Mouse (Mus musculus) adrenal gland, postnatal 36 days (tissue): Measurements from ENCODE around the gene Ptafr. TPM values are rescaled to one million over a fixed set of nuclear protein-coding genes. Genes with fewer than 3 reads are reported as not detected.

Experiments
- DNase-seq, 2 experiments: peaks; one replicate each; pipeline ENCODE4 v3.0.0; 2021; ENCODE audit warnings: mixed read lengths in 1 of 2
- long read RNA-seq, 2 experiments: library from polyadenylated mRNA; stranded (forward); transcript quantifications; one replicate each; pipeline ENCODE4 v2.0.0; 2021; ENCODE audit warnings: borderline sequencing depth in 2 of 2
- total RNA-seq, 2 experiments: library from RNA; stranded (reverse); gene quantifications; 2 replicates each; pipeline ENCODE4 v1.2.3; 2021

The Ptafr gene
- total RNA-seq: 1 to 10 TPM; 1.6 to 2.1 TPM
- long read RNA-seq, experiment 1: 0 reads
- long read RNA-seq, experiment 2, partial matches to known transcripts: 0 of 1 reads
- long read RNA-seq, experiment 2, other reads (novel, unspliced or antisense): 0 of 1 reads

- DNase-seq: peak; percentile 16 to 43
Measured at GRCm38 (mm10) chr4:132563965-132564364, at the start of gene Ptafr. Ptafr (plus strand) TSS chr4:132564067.

DNA sequence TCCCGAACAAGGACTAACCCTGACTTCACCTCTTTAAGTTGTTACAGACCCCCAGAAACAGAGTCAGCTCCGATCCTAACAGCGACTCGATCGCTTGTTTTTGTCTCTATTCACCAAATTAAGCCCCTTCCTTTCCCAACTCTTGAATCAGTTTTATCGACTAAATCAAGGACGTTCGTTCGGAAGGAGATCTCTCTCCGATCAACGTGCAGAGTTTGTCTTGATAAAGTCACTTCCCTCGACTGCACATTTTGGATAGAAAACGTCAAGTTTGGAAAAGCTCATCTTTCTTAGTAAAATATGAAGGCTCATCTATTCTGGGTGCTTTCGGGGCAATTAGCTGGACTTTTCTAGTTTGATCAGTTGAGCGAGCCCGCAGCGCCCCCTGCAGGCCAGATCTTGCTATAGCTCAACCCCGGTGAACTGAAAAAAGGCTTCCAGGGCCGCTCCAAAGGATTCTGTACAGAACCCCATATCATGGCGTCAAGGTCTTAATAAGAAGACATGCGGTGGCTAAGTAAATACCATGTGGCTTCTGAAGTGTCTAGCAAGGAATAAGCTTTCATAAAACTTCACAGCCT is 49.2 kb upstream of the Ptafr start:
- peak; percentile 89 to 92 for DNase-seq

GRCm38 (mm10) chr4:132515369-132516155 is 48.3 kb upstream of the Ptafr start:
- peak; percentile 93 for DNase-seq

DNA sequence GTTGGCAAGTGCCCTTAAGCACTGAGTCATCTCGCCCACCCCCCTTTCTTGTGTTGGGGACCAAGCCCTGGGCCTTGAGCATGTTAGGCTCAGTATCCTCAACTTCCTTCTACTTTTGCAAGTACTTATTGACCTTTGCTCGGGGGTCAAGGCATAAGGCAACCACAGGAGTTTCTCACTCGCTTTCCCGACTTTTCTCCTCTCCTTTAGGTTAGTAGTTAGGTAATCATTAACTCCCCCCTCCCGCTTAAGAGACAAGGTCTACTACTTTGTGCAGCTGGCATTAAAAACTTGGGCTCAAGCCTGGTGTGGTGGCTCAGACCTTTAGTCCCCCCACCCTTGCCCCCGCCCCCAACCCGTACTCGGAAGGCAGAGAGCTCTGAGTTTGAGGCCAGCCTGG is 45.8 kb upstream of the Ptafr start:
- no peak for DNase-seq

DNA sequence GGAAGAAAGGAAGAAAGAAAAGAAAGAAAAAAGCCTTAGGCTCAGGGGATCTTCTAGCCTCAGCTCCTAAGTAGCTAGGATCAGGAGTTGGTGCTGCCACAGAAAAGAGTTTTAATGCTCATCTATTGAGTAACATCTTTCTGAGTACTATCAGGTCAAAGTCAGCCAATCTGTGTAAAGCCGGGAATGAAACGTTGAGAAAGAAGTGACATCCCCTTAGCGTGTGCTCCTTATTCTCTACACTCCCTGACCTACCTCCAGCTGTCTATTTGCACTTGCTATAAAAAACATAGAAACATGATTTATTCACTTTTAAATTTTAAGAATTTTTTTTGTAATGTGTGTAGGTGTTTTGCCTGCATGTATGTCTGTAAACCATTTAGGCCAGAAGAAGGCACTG is 44.7 kb upstream of the Ptafr start:
- no peak for DNase-seq

GRCm38 (mm10) chr4:132524321-132524741 is 39.5 kb upstream of the Ptafr start:
- no peak for DNase-seq

GRCm38 (mm10) chr4:132524808-132525207 is 39.1 kb upstream of the Ptafr start:
- DNase-seq: no peak

DNA sequence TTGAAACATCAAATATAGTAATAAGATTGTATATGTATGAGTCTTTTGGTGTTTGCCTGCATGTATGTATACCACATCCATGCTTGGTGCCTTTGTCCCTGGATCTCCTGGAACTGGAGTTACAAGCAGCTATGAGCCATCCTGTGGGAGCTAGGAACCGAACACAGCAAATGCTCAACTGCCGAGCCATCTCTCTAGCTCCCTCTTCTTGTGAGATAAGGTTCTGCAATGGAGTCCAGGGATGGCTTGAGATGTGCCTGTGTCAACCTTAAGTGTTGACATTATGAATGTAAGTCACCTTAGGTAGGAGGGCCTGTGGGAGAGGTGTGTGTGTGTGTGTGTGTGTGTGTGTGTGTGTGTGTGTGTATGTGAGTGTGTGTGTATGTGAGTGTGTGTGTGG is 37.2 kb upstream of the Ptafr start:
- DNase-seq: no peak

- no peak for DNase-seq
Measured at GRCm38 (mm10) chr4:132527917-132528522, 35.8 kb upstream of the Ptafr start.

DNA sequence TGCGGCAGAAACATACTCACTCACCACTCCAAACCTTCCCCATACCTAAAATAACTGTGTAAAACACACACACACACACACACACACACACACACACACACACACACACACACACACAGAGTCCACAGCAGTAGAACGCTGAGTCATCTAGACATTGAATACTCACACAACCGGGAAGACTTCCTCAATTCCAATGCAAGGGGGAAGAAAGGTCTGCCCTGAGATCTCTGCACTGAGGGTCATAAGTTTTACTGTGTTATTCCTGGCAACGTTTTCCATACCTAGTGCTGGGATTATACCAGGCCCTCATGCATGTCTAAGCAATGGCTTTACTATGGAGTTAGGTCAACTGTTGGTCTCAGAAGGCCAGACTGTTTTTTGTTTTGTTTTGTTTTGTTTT is 34.5 kb upstream of the Ptafr start:
- DNase-seq: no peak

- no peak for DNase-seq
Measured at GRCm38 (mm10) chr4:132530033-132530804, 33.6 kb upstream of the Ptafr start.

- DNase-seq: peak in 1 of 2 experiments; percentile 30
Measured at GRCm38 (mm10) chr4:132532496-132532895, 31.4 kb upstream of the Ptafr start.

- peak; percentile 92 to 95 for DNase-seq
Measured at GRCm38 (mm10) chr4:132532981-132533916, 30.6 kb upstream of the Ptafr start, which contains the start of gene Atpif1. Atpif1 (minus strand) TSS chr4:132533659.

- peak; percentile 97 to 98 for DNase-seq
Measured at GRCm38 (mm10) chr4:132535406-132536121, 28.3 kb upstream of the Ptafr start, which contains the start of gene Dnajc8. Dnajc8 (plus strand) TSS chr4:132535550.

GRCm38 (mm10) chr4:132539481-132539880 is 24.4 kb upstream of the Ptafr start:
- no peak for DNase-seq

GRCm38 (mm10) chr4:132541413-132541812 is 22.5 kb upstream of the Ptafr start:
- DNase-seq: peak; percentile 30 to 57

DNA sequence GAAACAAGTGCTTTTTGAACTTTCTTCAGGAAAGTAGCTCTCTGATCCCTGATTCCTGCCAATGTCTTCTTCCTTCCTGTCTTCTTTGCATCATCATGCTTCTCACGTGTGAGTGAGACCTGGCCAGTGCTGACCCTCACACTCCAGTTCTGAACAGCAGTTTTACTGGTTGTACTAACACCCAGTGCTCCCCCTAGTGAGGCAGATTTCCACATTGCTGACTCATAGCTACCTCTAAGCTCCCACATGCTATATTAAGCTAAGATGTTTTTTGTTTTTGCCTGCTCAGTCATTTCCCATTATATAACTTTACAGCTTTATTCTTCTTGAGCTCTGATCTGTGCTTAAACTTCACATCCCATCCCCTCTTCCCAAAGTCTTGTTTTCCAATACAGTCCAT is 21.1 kb upstream of the Ptafr start:
- DNase-seq: peak in 1 of 2 experiments; percentile 34

DNA sequence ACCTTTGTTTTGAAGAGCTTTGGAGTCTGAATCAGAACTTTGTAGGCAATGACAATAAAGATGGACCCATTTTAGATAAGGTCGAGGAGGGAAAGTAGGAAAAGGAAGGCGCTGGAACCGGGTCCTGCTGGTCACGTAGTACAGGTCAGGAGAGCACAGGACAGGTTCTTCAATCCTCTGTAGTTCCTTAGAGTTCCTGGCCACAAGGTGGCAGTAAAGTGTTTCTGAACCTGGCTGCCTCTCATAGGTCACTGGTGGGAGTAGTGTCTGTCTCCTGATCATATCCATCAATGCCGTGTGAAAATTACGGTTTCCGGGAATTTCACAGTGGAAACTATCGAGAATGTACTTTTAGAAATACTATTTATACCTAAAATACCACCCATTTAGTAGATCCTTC is 18.0 kb upstream of the Ptafr start:
- peak; percentile 67 to 76 for DNase-seq

DNA sequence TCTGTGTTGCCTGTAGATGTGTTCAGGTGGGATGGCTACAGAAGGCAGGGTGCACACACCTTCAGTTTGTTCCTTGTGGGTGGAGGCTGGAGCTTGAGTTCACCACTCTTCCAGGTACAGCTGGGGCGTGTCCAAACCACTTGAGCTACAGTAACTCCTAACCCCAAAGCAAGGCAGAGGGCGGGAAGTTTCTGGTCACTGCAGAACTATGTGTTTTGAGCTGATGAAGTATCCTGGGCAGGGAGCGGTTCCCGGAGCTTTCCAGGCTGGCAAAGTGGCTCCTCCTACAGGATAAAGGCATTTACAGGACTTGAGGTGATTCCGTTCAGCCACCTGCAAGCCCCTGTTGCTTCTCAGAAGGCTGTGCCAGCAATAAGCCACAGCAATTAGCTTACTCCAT is 9.6 kb upstream of the Ptafr start:
- DNase-seq: no peak

- no peak for DNase-seq
Measured at GRCm38 (mm10) chr4:132554653-132555052, 9.2 kb upstream of the Ptafr start.
